Mouse (Mus musculus) lung, adult 10 weeks (tissue): ENCODE measurements around the gene Stk24. TPM values are rescaled to one million over a fixed set of nuclear protein-coding genes. Genes with fewer than 3 reads are reported as not detected.

Experiments
- polyA plus RNA-seq: library from polyadenylated mRNA; stranded (reverse); fragments of 350-450 nt; fragmentation: Illumina TruSeq; extraction: RNeasy Lipid Tissue Mini Kit (QIAGEN cat#74804); gene quantifications from one replicate; pipeline ENCODE4 v1.2.3, GENCODE M21; 2014; ENCODE audit warnings: low read depth, low replicate concordance; ENCODE audit not compliant: insufficient read depth

Gene Stk24
- polyA plus RNA-seq: 27.6 TPM

GRCm38 (mm10) chr14:121379827-121380145 is at the start of gene Stk24:
Gene Stk24, minus strand, starts transcription at chr14:121380011.

Other genes starting within 250 kb of the Stk24 start
- 0.91 TPM for gene Slc15a1, start 125.2 kb upstream of the Stk24 start, polyA plus RNA-seq